Mouse (Mus musculus) intestine, embryonic 16.5 days (tissue): ENCODE measurements around the gene Sall4. TPM values are rescaled to one million over a fixed set of nuclear protein-coding genes. Genes with fewer than 3 reads are reported as not detected.

Experiments
- ATAC-seq: fragments of 200-750 bp; cut with Nextera tagmentation; 2 replicates; pipeline ENCODE4 v1.8.0; 2017; ENCODE audit warnings: moderate TSS enrichment, moderate library complexity
- H3K27ac ChIP-seq: fragments of 300-500 bp; sonication (generic); 2 replicates; pipeline ENCODE4 v1.5.1; 2014; ENCODE audit warnings: mild to moderate bottlenecking, low read length
- H3K27me3 ChIP-seq: fragments of 300-500 bp; sonication (generic); replicated peaks from 2 replicates; pipeline ENCODE4 v1.6.1; 2014; ENCODE audit warnings: low read length, control low read depth, mixed read lengths; ENCODE audit not compliant: control insufficient read depth, insufficient read depth
- H3K36me3 ChIP-seq: fragments of 300-500 bp; sonication (generic); 2 replicates; pipeline ENCODE4 v1.6.1; 2014; ENCODE audit warnings: low read length, control low read depth; ENCODE audit not compliant: control insufficient read depth, insufficient read depth
- H3K4me1 ChIP-seq: fragments of 300-500 bp; sonication (generic); 2 replicates; pipeline ENCODE4 v1.6.1; 2014; ENCODE audit warnings: low read length, control low read depth, mixed read lengths; ENCODE audit not compliant: control insufficient read depth, insufficient read depth
- H3K4me2 ChIP-seq: fragments of 300-500 bp; sonication (generic); 2 replicates; pipeline ENCODE4 v1.6.1; 2014; ENCODE audit warnings: low read depth, low read length, control low read depth
- H3K4me3 ChIP-seq: fragments of 300-500 bp; sonication (generic); 2 replicates; pipeline ENCODE4 v1.5.1; 2014; ENCODE audit warnings: mild to moderate bottlenecking, low read length
- H3K9ac ChIP-seq: fragments of 300-500 bp; sonication (generic); 2 replicates; pipeline ENCODE4 v1.6.1; 2014; ENCODE audit warnings: low read depth, low read length
- H3K9me3 ChIP-seq: fragments of 300-500 bp; sonication (generic); 2 replicates; pipeline ENCODE4 v1.6.1; 2016; ENCODE audit warnings: low read length, control low read depth; ENCODE audit not compliant: control insufficient read depth
- WGBS: fragments of 180-500 bp; shearing (Covaris S2); extraction: QIAGEN DNeasy Blood & Tissue Kit; methylation state at CpG from one replicate; pipeline ENCODE4 v1.1.7; 2014; 5-methylcytosine and 5-hydroxymethylcytosine counted together
- polyA plus RNA-seq: library from polyadenylated mRNA; unstranded; fragments of >200 nt; fragmentation: Nextera tagmentation; extraction: Ambion mirVana; gene quantifications from 2 replicates; pipeline ENCODE4 v1.2.1, GENCODE M21; 2015

The Sall4 gene
- polyA plus RNA-seq, 1 experiment from 2014 or later: 0.91 TPM

GRCm38 (mm10) chr2:168718735-168719134 lies 49.0 kb downstream of the Sall4 start:
- WGBS: 59% methylated on average over 10 of the region's 10 CpGs
- Histone ChIP-seq H3K27ac (no peak overlapping the region), H3K4me1 (0 out of 2 replicates have a peak, but pooled peaks cover 3% of the 10 kb centered on the region), H3K36me3 (no peaks in the 10 kb centered on the region), H3K9me3 (peaks cover 3% of the 10 kb centered on the region; the same call in 1 of the 2 replicates), H3K27me3 (no peaks in the 10 kb centered on the region), H3K9ac (no peak overlapping the region), H3K4me2 (no peak overlapping the region), H3K4me3 (no peak overlapping the region)
- no peak for ATAC-seq

- Histone ChIP-seq H3K9me3 (peaks cover 3% of the 10 kb centered on the region; the same call in 1 of the 2 replicates), H3K36me3 (no peaks in the 10 kb centered on the region), H3K9ac (no peak overlapping the region), H3K4me2 (no peak overlapping the region), H3K27ac (no peak overlapping the region), H3K4me3 (no peak overlapping the region), H3K27me3 (no peaks in the 10 kb centered on the region), H3K4me1 (0 out of 2 replicates have a peak, but pooled peaks cover 3% of the 10 kb centered on the region)
- no peak for ATAC-seq
- 42% methylated on average over 2 of the region's 2 CpGs for WGBS
These were observed 49.5 kb downstream of the Sall4 start for GRCm38 (mm10) chr2:168718267-168718666.

GRCm38 (mm10) chr2:168712199-168713176 lies 55.3 kb downstream of the Sall4 start:
- 0 out of 2 replicates have a peak, but pooled peaks cover 2% of the 10 kb centered on the region for H3K36me3 ChIP-seq
- H3K9ac ChIP-seq: no peak overlapping the region
- 79% methylated on average over 20 of the region's 20 CpGs for WGBS
- ATAC-seq: no peak
- H3K4me3 ChIP-seq: no peak overlapping the region
- no peaks in the 10 kb centered on the region for H3K27me3 ChIP-seq
- no peak overlapping the region for H3K4me2 ChIP-seq
- H3K4me1 ChIP-seq: no peaks in the 10 kb centered on the region
- H3K9me3 ChIP-seq: no peaks in the 10 kb centered on the region
- H3K27ac ChIP-seq: no peak overlapping the region

- no peaks in the 10 kb centered on the region for H3K9me3 ChIP-seq
- peaks cover 2% of the 10 kb centered on the region; the same call in 1 of the 2 replicates for H3K36me3 ChIP-seq
- no peak for ATAC-seq
- 82% methylated on average over 3 of the region's 3 CpGs for WGBS
- no peak overlapping the region for H3K9ac ChIP-seq
- no peaks in the 10 kb centered on the region for H3K27me3 ChIP-seq
- no peak overlapping the region for H3K4me2 ChIP-seq
- no peak overlapping the region for H3K27ac ChIP-seq
- no peaks in the 10 kb centered on the region for H3K4me1 ChIP-seq
- H3K4me3 ChIP-seq: no peak overlapping the region
These were observed 56.8 kb downstream of the Sall4 start for GRCm38 (mm10) chr2:168710979-168711378.

GRCm38 (mm10) chr2:168707766-168708165 lies 60.0 kb downstream of the Sall4 start:
- WGBS: 54% methylated on average over 9 of the region's 9 CpGs
- Histone ChIP-seq H3K4me3 (no peak overlapping the region), H3K27me3 (no peaks in the 10 kb centered on the region), H3K36me3 (peaks cover 2% of the 10 kb centered on the region; the same call in 1 of the 2 replicates), H3K4me2 (no peak overlapping the region), H3K9me3 (no peaks in the 10 kb centered on the region), H3K4me1 (no peaks in the 10 kb centered on the region), H3K27ac (no peak overlapping the region), H3K9ac (no peak overlapping the region)
- no peak for ATAC-seq

- H3K36me3 ChIP-seq: no peaks in the 10 kb centered on the region; the same call in 1 of the 2 replicates
- no peak overlapping the region for H3K9ac ChIP-seq
- no peaks in the 10 kb centered on the region for H3K27me3 ChIP-seq
- H3K9me3 ChIP-seq: no peaks in the 10 kb centered on the region
- 57% methylated on average over 13 of the region's 13 CpGs for WGBS
- no peaks in the 10 kb centered on the region for H3K4me1 ChIP-seq
- H3K27ac ChIP-seq: no peak overlapping the region
- no peak for ATAC-seq
- no peak overlapping the region for H3K4me2 ChIP-seq
- no peak overlapping the region for H3K4me3 ChIP-seq
These were observed 65.5 kb downstream of the Sall4 start for GRCm38 (mm10) chr2:168702266-168702665.

Other genes with a start within 250 kb of the Sall4 start
- gene Nfatc2, start 166.3 kb downstream of the Sall4 start, polyA plus RNA-seq: 1.6 and 1.7 TPM in 2 replicates
- gene Atp9a, start 25.5 kb downstream of the Sall4 start, polyA plus RNA-seq: 24.9 and 28.0 TPM in 2 replicates
- gene Zfp64, start 187.6 kb upstream of the Sall4 start, polyA plus RNA-seq: 26.9 and 30.6 TPM in 2 replicates